Mouse (Mus musculus) MEL-GATA-1-ER (cell line): ENCODE results near the gene Mid1.
"Not testable (repeated sequence)": the region's sequence is repeated elsewhere in the genome, so short reads cannot be mapped to it uniquely, and the experiment has no call there.

Experiments used
- DNase-seq: peaks from one replicate; pipeline ENCODE4 v3.0.0-alpha.2; 2012; ENCODE audit warnings: low read depth; ENCODE audit errors: extremely low read depth

The Mid1 gene

GRCm38 (mm10) chrX:169999226-169999883 is 314.4 kb downstream of the Mid1 start:
- not testable (repeated sequence) for DNase-seq

GRCm38 (mm10) chrX:169999912-170000641 is 315.1 kb downstream of the Mid1 start:
- DNase-seq: not testable (repeated sequence)

- not testable (repeated sequence) for DNase-seq
These were observed 315.8 kb downstream of the Mid1 start for GRCm38 (mm10) chrX:170000642-170001387.

- DNase-seq: not testable (repeated sequence)
These were observed 316.3 kb downstream of the Mid1 start for GRCm38 (mm10) chrX:170001388-170001695.

DNA sequence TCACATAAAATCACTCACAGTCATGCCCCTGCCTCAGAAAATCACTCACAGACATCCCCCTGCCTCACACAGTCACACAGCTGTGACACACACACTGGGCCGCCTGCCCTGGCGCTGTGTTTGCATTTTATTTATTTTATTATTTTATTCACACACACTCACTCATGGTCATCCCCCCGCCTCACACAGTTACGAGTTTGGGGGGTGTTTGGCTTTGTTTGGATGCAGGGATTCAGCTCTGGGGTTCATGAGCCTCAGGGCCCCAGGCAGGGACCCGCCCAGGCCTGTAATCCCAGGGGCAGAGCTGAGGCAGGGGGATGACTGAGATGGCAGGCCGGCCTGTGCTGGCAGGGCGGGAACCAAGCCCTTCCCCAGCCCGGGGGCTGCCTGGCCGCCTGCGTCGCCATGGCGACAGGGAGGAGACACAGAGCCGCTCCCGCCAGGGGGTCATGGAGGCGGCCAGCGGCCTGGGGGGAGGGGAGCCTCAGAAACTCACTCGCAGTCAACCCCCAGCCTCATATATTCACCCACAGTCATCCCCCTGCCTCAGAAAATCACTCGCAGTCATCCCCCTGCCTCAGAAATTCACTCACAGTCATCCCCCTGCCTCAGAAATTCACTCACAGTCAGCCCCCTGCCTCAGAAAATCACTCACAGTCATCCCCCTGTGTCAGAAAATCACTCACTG is 317.7 kb downstream of the Mid1 start:
- DNase-seq: not testable (repeated sequence)

DNA sequence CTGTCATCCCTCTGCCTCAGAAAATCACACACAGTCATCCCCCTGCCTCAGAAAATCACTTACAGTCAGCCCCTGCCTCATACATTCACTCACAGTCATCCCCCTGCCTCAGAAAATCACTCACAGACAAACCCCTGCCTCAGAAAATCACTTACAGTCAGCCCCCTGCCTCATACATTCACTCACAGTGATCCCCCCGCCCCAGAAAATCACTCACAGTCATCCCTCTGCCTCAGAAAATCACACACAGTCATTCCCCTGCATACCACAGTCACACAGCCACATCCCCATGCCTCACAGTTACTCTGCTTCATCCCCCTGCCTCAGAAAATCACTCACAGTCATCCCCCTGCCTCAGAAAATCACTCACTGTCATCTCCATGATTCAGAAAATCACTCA is 318.5 kb downstream of the Mid1 start:
- not testable (repeated sequence) for DNase-seq

DNA sequence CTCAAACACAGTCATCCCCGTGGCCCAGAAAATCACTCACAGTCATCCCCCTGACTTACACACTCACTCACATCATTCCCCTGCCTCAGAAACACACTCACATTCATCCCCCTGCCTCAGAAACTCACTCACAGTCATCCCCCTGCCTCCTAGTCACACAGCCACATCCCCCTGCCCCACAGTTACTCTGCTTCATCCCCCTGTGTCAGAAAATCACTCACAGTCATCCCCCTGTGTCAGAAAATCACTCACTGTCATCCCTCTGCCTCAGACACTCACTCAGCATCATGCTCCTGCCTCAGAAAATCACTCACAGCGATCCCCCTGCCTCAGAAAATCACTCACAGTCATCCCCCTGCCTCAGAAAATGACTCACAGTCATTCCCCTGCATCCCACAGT is 319.2 kb downstream of the Mid1 start:
- DNase-seq: not testable (repeated sequence)

DNA sequence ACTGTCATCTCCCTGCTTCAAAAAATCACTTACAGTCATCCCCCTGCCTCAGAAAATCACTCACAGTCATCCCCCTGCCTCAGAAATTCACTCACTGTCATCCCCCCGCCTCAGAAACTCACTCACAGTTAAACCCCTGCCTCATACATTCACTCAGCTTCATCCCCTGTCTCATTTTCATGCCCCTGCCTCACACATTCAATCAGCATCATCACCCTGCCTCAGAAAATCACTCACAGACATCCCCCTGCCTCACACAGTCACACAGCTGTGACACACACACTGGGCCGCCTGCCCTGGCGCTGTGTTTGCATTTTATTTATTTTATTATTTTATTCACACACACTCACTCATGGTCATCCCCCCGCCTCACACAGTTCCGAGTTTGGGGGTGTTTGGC is 319.8 kb downstream of the Mid1 start:
- DNase-seq: not testable (repeated sequence)

GRCm38 (mm10) chrX:170005194-170005593 is 320.2 kb downstream of the Mid1 start:
- not testable (repeated sequence) for DNase-seq

DNA sequence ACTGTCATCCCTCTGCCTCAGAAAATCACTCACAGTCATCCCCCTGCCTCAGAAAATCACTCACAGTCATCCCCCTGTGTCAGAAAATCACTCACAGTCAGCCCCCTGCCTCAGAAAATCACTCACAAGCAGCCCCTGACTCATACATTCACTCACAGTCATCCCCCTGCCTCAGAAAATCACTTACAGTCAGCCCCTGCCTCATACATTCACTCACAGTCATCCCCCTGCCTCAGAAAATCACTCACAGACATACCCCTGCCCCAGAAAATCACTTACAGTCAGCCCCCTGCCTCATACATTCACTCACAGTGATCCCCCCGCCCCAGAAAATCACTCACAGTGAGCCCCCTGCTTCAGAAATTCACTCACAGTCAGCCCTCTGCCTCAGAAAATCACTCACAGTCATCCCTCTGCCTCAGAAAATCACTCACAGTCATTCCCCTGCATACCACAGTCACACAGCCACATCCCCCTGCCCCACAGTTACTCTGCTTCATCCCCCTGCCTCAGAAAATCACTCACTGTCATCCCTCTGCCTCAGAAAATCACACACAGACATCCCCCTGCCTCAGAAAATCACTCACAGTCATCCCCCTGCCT is 320.8 kb downstream of the Mid1 start:
- not testable (repeated sequence) for DNase-seq

GRCm38 (mm10) chrX:170006694-170007247 is 321.8 kb downstream of the Mid1 start:
- DNase-seq: not testable (repeated sequence)

- DNase-seq: not testable (repeated sequence)
These were observed 322.6 kb downstream of the Mid1 start for GRCm38 (mm10) chrX:170007375-170008178.

DNA sequence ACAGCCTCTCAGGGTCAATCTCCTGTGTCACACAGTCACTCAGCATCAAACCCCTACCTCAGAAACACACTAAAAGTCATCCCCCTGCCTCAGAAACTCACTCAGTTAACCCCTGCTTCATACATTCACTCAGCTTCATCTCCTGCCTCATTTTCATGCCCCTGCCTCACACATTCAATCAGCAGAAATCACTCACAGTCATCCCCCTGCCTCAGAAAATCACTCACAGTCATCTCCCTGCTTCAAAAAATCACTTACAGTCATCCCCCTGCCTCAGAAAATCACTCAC is 323.1 kb downstream of the Mid1 start:
- not testable (repeated sequence) for DNase-seq

GRCm38 (mm10) chrX:170008584-170008983 is 323.6 kb downstream of the Mid1 start:
- not testable (repeated sequence) for DNase-seq

- peak; percentile 96 for DNase-seq
These were observed 324.2 kb downstream of the Mid1 start, which contains the start of gene Gm21887 for GRCm38 (mm10) chrX:170009016-170009750. Gm21887 (plus strand) TSS chrX:170009659.

DNA sequence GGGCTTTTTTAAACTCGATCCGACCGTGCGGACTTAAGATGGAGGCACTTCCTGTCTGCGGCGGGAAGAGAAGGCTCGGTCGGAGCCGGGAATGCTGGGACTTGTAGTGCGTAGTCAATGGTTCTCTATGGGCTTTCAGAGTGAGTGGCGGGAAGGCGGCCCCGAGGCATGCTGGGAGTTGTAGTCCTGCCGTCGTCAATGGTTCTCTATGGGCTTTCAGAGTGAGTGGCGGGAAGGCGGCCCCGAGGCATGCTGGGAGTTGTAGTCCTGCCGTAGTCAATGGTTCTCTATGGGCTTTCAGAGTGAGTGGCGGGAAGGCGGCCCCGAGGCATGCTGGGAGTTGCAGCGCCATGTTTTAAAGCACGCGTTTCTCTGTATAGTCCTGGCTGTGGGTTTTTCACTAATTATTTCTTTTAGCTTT is 324.8 kb downstream of the Mid1 start:
- peak; percentile 100 for DNase-seq

GRCm38 (mm10) chrX:170010581-170011528 is 325.9 kb downstream of the Mid1 start:
- DNase-seq: peak; percentile 69

- not testable (repeated sequence) for DNase-seq
These were observed 326.5 kb downstream of the Mid1 start for GRCm38 (mm10) chrX:170011529-170011879.
